Mouse (Mus musculus) intestine, embryonic 15.5 days (tissue): ENCODE results near the gene Ephx4. TPM values are rescaled to one million over a fixed set of nuclear protein-coding genes. Genes with fewer than 3 reads are reported as not detected.
A peak's percentile ranks its signal among the peaks of the same experiment; 100 is the strongest.
"Not testable (repeated sequence)": the region's sequence is repeated elsewhere in the genome, so short reads cannot be mapped to it uniquely, and the experiment has no call there.

Source experiments
- ATAC-seq: fragments of 200-750 bp; cut with Nextera tagmentation; 2 replicates; pipeline ENCODE4 v1.8.0; 2017; ENCODE audit warnings: moderate TSS enrichment, moderate library complexity
- H3K27ac ChIP-seq: fragments of 300-500 bp; sonication (generic); 2 replicates; pipeline ENCODE4 v1.5.1; 2015; ENCODE audit warnings: mild to moderate bottlenecking, inconsistent platforms
- H3K27me3 ChIP-seq: fragments of 300-500 bp; sonication (generic); replicated peaks from 2 replicates; pipeline ENCODE4 v1.6.1; 2015; ENCODE audit warnings: inconsistent platforms
- H3K36me3 ChIP-seq: fragments of 300-500 bp; sonication (generic); 2 replicates; pipeline ENCODE4 v1.6.1; 2015; ENCODE audit warnings: inconsistent platforms
- H3K4me1 ChIP-seq: fragments of 300-500 bp; sonication (generic); replicated peaks from 2 replicates; pipeline ENCODE4 v1.6.1; 2015; ENCODE audit warnings: inconsistent platforms
- H3K4me2 ChIP-seq: fragments of 300-500 bp; sonication (generic); replicated peaks from 2 replicates; pipeline ENCODE4 v1.6.1; 2015; ENCODE audit warnings: mild to moderate bottlenecking, inconsistent platforms
- H3K4me3 ChIP-seq: fragments of 300-500 bp; sonication (generic); replicated peaks from 2 replicates; pipeline ENCODE4 v1.5.1; 2015; ENCODE audit warnings: inconsistent platforms
- H3K9ac ChIP-seq: fragments of 300-500 bp; sonication (generic); 2 replicates; pipeline ENCODE4 v1.6.1; 2015; ENCODE audit warnings: inconsistent platforms
- H3K9me3 ChIP-seq: fragments of 300-500 bp; sonication (generic); 2 replicates; pipeline ENCODE4 v1.6.1; 2016; ENCODE audit warnings: inconsistent platforms
- WGBS: fragments of 180-500 bp; shearing (Covaris S2); methylation state at CpG from one replicate; pipeline ENCODE4 v1.1.7; 2015; 5-methylcytosine and 5-hydroxymethylcytosine counted together
- polyA plus RNA-seq: library from polyadenylated mRNA; unstranded; fragments of >200 nt; fragmentation: Nextera tagmentation; extraction: Ambion mirVana; gene quantifications from 2 replicates; pipeline ENCODE4 v1.2.1, GENCODE M21; 2015

Gene Ephx4
- 0.44 and 0.81 TPM in 2 replicates for polyA plus RNA-seq

- H3K9me3 ChIP-seq = no peaks in the 10 kb centered on the region
- no peaks in the 10 kb centered on the region for H3K36me3 ChIP-seq
- ATAC-seq = no peak
- H3K4me2 ChIP-seq = peak within 1 kb of the TSS; percentile 99
- peak within 1 kb of the TSS; percentile 56 for H3K4me3 ChIP-seq
- no peaks in the 10 kb centered on the region; the same call in 1 of the 2 replicates for H3K4me1 ChIP-seq
- peaks cover 13% of the 10 kb centered on the region for H3K27me3 ChIP-seq
- H3K9ac ChIP-seq = peak within 1 kb of the TSS; percentile 46; the same call in 1 of the 2 replicates
- H3K27ac ChIP-seq = no peak within 1 kb of the TSS
- WGBS = 26% methylated on average over 5 of the region's 5 CpGs
These were observed at the start of gene Ephx4 for GRCm38 (mm10) chr5:107402436-107402835. Gene Ephx4, plus strand, starts transcription at chr5:107402736.

GRCm38 (mm10) chr5:107353981-107354380 is 48.6 kb upstream of the Ephx4 start:
- no peaks in the 10 kb centered on the region for H3K27me3 ChIP-seq
- no peak overlapping the region for H3K4me3 ChIP-seq
- H3K36me3 ChIP-seq = no peaks in the 10 kb centered on the region
- ATAC-seq = no peak
- no peak overlapping the region for H3K4me2 ChIP-seq
- H3K27ac ChIP-seq = no peak overlapping the region
- H3K4me1 ChIP-seq = no peaks in the 10 kb centered on the region
- WGBS = 56% methylated on average over 3 of the region's 3 CpGs
- H3K9me3 ChIP-seq = no peaks in the 10 kb centered on the region
- no peak overlapping the region for H3K9ac ChIP-seq

GRCm38 (mm10) chr5:107355801-107356200 is 46.7 kb upstream of the Ephx4 start:
- H3K9me3 ChIP-seq = no peaks in the 10 kb centered on the region
- no peak overlapping the region for H3K4me3 ChIP-seq
- H3K36me3 ChIP-seq = no peaks in the 10 kb centered on the region
- H3K4me1 ChIP-seq = no peaks in the 10 kb centered on the region
- ATAC-seq = no peak
- no peak overlapping the region for H3K27ac ChIP-seq
- no peaks in the 10 kb centered on the region for H3K27me3 ChIP-seq
- H3K4me2 ChIP-seq = no peak overlapping the region
- 50% methylated on average over 1 of the region's 1 CpGs for WGBS
- no peak overlapping the region for H3K9ac ChIP-seq

GRCm38 (mm10) chr5:107357723-107358122 is 44.8 kb upstream of the Ephx4 start:
- WGBS = 91% methylated on average over 8 of the region's 8 CpGs

GRCm38 (mm10) chr5:107359395-107360053 is 43.0 kb upstream of the Ephx4 start:
- Histone ChIP-seq H3K9me3 (no peaks in the 10 kb centered on the region), H3K4me3 (peak overlapping the region; percentile 61), H3K36me3 (no peaks in the 10 kb centered on the region), H3K27ac (peak overlapping the region; percentile 60), H3K4me2 (peak overlapping the region; percentile 58), H3K4me1 (no peaks in the 10 kb centered on the region), H3K27me3 (no peaks in the 10 kb centered on the region), H3K9ac (peak overlapping the region; percentile 58)
- WGBS = under 1% methylated on average over 31 of the region's 40 CpGs
- peak; percentile 100 for ATAC-seq

More at GRCm38 (mm10) chr5:107357723-107358122, 44.8 kb upstream of the Ephx4 start:
- Histone ChIP-seq H3K4me1 (no peaks in the 10 kb centered on the region), H3K4me2 (no peak overlapping the region), H3K9me3 (no peaks in the 10 kb centered on the region), H3K27ac (no peak overlapping the region), H3K4me3 (no peak overlapping the region), H3K36me3 (no peaks in the 10 kb centered on the region), H3K9ac (no peak overlapping the region), H3K27me3 (no peaks in the 10 kb centered on the region)
- ATAC-seq = no peak

GRCm38 (mm10) chr5:107360054-107360730 is 42.3 kb upstream of the Ephx4 start:
- WGBS = 30% methylated on average over 9 of the region's 9 CpGs
- H3K4me2 ChIP-seq = peak overlapping the region; percentile 58
- H3K9ac ChIP-seq = peak overlapping the region; percentile 58
- no peaks in the 10 kb centered on the region for H3K27me3 ChIP-seq
- H3K4me1 ChIP-seq = no peaks in the 10 kb centered on the region
- H3K4me3 ChIP-seq = peak overlapping the region; percentile 61
- ATAC-seq = 0 out of 2 replicates have a peak, but pooled peaks have one; percentile 1
- no peaks in the 10 kb centered on the region for H3K36me3 ChIP-seq
- H3K27ac ChIP-seq = peak overlapping the region; percentile 60; the same call in 1 of the 2 replicates
- no peaks in the 10 kb centered on the region for H3K9me3 ChIP-seq

- H3K4me1 ChIP-seq = no peaks in the 10 kb centered on the region
- H3K4me2 ChIP-seq = no peak overlapping the region
- 81% methylated on average over 3 of the region's 3 CpGs for WGBS
- no peaks in the 10 kb centered on the region for H3K36me3 ChIP-seq
- H3K27me3 ChIP-seq = no peaks in the 10 kb centered on the region
- ATAC-seq = no peak
- H3K4me3 ChIP-seq = no peak overlapping the region
- H3K9me3 ChIP-seq = no peaks in the 10 kb centered on the region
- no peak overlapping the region for H3K9ac ChIP-seq
- H3K27ac ChIP-seq = no peak overlapping the region
These were observed 32.5 kb upstream of the Ephx4 start for GRCm38 (mm10) chr5:107370040-107370439.

GRCm38 (mm10) chr5:107371335-107371734 is 31.2 kb upstream of the Ephx4 start:
- Histone ChIP-seq H3K9me3 (no peaks in the 10 kb centered on the region), H3K9ac (no peak overlapping the region), H3K36me3 (no peaks in the 10 kb centered on the region), H3K4me2 (no peak overlapping the region), H3K27me3 (no peaks in the 10 kb centered on the region), H3K27ac (no peak overlapping the region), H3K4me1 (no peaks in the 10 kb centered on the region), H3K4me3 (no peak overlapping the region)
- 86% methylated on average over 5 of the region's 5 CpGs for WGBS
- no peak for ATAC-seq

- H3K27ac ChIP-seq = no peak overlapping the region
- no peak overlapping the region for H3K9ac ChIP-seq
- H3K27me3 ChIP-seq = no peaks in the 10 kb centered on the region
- 76% methylated on average over 4 of the region's 4 CpGs for WGBS
- no peaks in the 10 kb centered on the region for H3K4me1 ChIP-seq
- no peak overlapping the region for H3K4me2 ChIP-seq
- no peak overlapping the region for H3K4me3 ChIP-seq
- no peaks in the 10 kb centered on the region for H3K9me3 ChIP-seq
- no peaks in the 10 kb centered on the region for H3K36me3 ChIP-seq
- ATAC-seq = no peak
These were observed 29.3 kb upstream of the Ephx4 start for GRCm38 (mm10) chr5:107373256-107373655.

GRCm38 (mm10) chr5:107386448-107386847 is 16.1 kb upstream of the Ephx4 start:
- not testable (repeated sequence) for H3K9me3 ChIP-seq, H3K36me3 ChIP-seq, H3K9ac ChIP-seq, H3K4me1 ChIP-seq, H3K27me3 ChIP-seq, H3K4me3 ChIP-seq, ATAC-seq, H3K27ac ChIP-seq, H3K4me2 ChIP-seq

- Histone ChIP-seq H3K4me3 (no peak overlapping the region), H3K4me2 (no peak overlapping the region), H3K4me1 (no peaks in the 10 kb centered on the region), H3K9ac (no peak overlapping the region), H3K27me3 (no peaks in the 10 kb centered on the region), H3K27ac (no peak overlapping the region), H3K9me3 (no peaks in the 10 kb centered on the region), H3K36me3 (no peaks in the 10 kb centered on the region; the same call in 1 of the 2 replicates)
- no peak for ATAC-seq
- WGBS = 91% methylated on average over 1 of the region's 1 CpGs
These were observed 14.7 kb upstream of the Ephx4 start for GRCm38 (mm10) chr5:107387788-107388187.

- WGBS = 93% methylated on average over 2 of the region's 2 CpGs
- Histone ChIP-seq H3K27ac (no peak overlapping the region), H3K9ac (no peak overlapping the region), H3K4me2 (no peak overlapping the region), H3K9me3 (no peaks in the 10 kb centered on the region), H3K4me1 (no peaks in the 10 kb centered on the region), H3K4me3 (no peak overlapping the region), H3K36me3 (no peaks in the 10 kb centered on the region), H3K27me3 (no peaks in the 10 kb centered on the region)
- no peak for ATAC-seq
These were observed 13.2 kb upstream of the Ephx4 start for GRCm38 (mm10) chr5:107389373-107389772.

GRCm38 (mm10) chr5:107394437-107394836 is 8.1 kb upstream of the Ephx4 start:
- no peaks in the 10 kb centered on the region for H3K36me3 ChIP-seq
- WGBS = 72% methylated on average over 2 of the region's 2 CpGs
- H3K4me1 ChIP-seq = no peaks in the 10 kb centered on the region
- no peak for ATAC-seq
- H3K9ac ChIP-seq = no peak overlapping the region
- no peaks in the 10 kb centered on the region for H3K9me3 ChIP-seq
- no peak overlapping the region for H3K4me3 ChIP-seq
- H3K4me2 ChIP-seq = no peak overlapping the region
- H3K27me3 ChIP-seq = no peaks in the 10 kb centered on the region
- no peak overlapping the region for H3K27ac ChIP-seq
